Mouse (Mus musculus) MEL (cell line): ENCODE results near the gene Grip1.

Experiments used
- CTCF ChIP-seq, 3 experiments: IDR thresholded peaks in 2 of 3; conservative IDR thresholded peaks in 1 of 3; 2 replicates each; pipeline ENCODE4 v1.5.1; 2011 to 2012; ENCODE audit warnings: low read length in 3 of 3, low read depth in 2 of 3, mild to moderate bottlenecking in 2 of 3, improper control_type of control experiment in 1 of 3, inconsistent platforms in 1 of 3, mixed read lengths in 1 of 3, moderate library complexity in 1 of 3; ENCODE audit not compliant: control insufficient read depth in 1 of 3, insufficient read depth in 1 of 3, poor library complexity in 1 of 3, severe bottlenecking in 1 of 3
- ELF1 ChIP-seq: IDR thresholded peaks from 2 replicates; pipeline ENCODE4 v1.6.1; 2014; ENCODE audit warnings: low read depth, mild to moderate bottlenecking, inconsistent platforms, low read length, improper control_type of control experiment, moderate library complexity
- MEF2A ChIP-seq: IDR thresholded peaks from 2 replicates; pipeline ENCODE4 v1.6.1; 2014; ENCODE audit warnings: low read depth, mild to moderate bottlenecking, inconsistent platforms, low read length, improper control_type of control experiment; ENCODE audit not compliant: poor library complexity, insufficient replicate concordance, severe bottlenecking; ENCODE audit errors: extremely low read depth

DNA sequence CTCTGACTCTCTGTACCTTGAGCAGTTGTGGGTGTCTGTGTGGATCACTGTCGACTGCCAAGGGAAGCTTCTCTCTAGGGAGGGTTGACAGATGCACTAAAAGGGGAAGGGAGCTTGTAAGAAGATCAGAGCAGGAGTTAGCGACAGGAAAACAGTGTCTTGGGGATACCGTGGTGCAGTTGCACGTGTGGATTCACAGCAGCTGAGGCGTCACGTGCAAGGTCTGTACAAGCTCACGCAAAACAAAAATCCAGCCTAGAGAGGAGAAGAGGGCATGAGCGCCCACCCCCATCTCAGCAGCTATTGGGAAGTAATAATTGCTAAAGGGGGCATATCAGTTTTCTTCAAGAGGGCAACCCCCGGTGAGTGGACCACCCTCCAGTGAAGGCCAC, 350.8 kb downstream of the Grip1 start:
- no peak for TF ChIP-seq CTCF (IDR thresholded peaks at IDR 0.05 in 2 of 3, conservative IDR thresholded peaks at IDR 0.05 in 1 of 3; ENCODE audit: control insufficient read depth in 1 of 3, insufficient read depth in 1 of 3, low read depth in 2 of 3, low read length in 3 of 3, poor library complexity in 1 of 3, severe bottlenecking in 1 of 3)
- no peak for TF ChIP-seq MEF2A
- no peak for TF ChIP-seq ELF1
